Mouse (Mus musculus): ENCODE results near the gene Gm813.

- TF ChIP-seq CTCF (IDR thresholded peaks at IDR 0.05; ENCODE audit: borderline replicate concordance, insufficient read depth, low read length), result no peak
- no peak for TF ChIP-seq POLR2A (IDR thresholded peaks at IDR 0.05; ENCODE audit: low read depth, low read length)
Measured at GRCm38 (mm10) chr16:58603831-58604230, 12.9 kb downstream of the Gm813 start.
